Mouse (Mus musculus): ENCODE data around the gene Styx. TPM values are rescaled to one million over a fixed set of nuclear protein-coding genes. Genes with fewer than 3 reads are reported as not detected.

Styx gene
- polyA plus RNA-seq, 1 experiment: 19.3 TPM

DNA sequence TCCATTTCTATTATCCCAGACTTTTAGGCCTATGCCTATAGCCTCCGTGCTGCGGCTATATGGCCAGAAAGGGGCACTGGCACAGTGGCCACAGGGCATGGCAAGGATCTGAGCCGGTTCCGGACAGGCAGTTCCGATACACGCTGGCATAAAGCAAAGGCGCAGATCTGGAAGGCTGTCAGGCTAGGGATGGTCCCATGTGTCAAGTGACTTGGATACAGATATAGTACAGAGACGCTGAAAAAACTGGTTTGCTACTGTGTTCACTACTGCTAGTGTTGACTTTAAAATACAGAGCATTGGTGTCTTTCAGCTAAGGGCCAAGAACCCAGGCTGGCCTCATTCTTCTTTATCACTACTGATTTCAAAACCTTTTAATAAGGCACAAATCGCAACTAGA is 106.1 kb downstream of the Styx start:
- no peak for TF ChIP-seq CTCF (IDR thresholded peaks at IDR 0.05; ENCODE audit: extremely low read depth, insufficient read length, insufficient replicate concordance, low read depth, low read length)
- TF ChIP-seq POLR2A (IDR thresholded peaks at IDR 0.05; ENCODE audit: low read depth, low read length): no peak
- Histone ChIP-seq H3K27ac (ENCODE audit: insufficient read depth, low read depth, low read length) (no peak overlapping the region), H3K4me1 (ENCODE audit: control insufficient read depth, insufficient read depth, insufficient read length, low read length) (0 out of 2 replicates have a peak, but pooled peaks cover 3% of the 10 kb centered on the region), H3K27me3 (ENCODE audit: control insufficient read depth, insufficient read depth, low read length) (no peaks in the 10 kb centered on the region), H3K4me3 (ENCODE audit: low read depth, low read length) (no peak overlapping the region), H3K36me3 (ENCODE audit: control insufficient read depth, insufficient read depth, low read length) (no peaks in the 10 kb centered on the region)
- WGBS: 85% methylated on average over 9 of the region's 9 CpGs

DNA sequence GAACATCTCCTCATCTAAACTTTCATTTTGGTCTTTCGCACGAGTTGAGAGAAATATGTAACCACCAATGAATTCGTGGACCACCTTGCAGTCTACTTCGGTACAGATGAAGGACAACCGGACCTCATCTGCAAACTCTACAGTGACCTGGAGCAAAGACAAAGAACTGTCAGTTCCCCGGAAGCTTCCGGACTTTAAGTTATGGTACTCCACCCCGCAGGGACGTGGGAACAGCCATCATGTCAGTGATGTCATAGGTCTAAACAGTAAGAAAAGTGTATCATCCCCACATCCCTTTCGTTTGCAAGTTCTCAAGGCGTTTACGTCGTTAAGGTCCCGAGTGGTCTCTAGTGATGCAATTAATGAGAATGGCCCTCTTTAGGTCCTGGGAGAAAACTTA is 109.0 kb downstream of the Styx start:
- peaks cover 7% of the 10 kb centered on the region; the same call in 1 of the 2 replicates for H3K4me1 ChIP-seq (ENCODE audit: control insufficient read depth, insufficient read depth, insufficient read length, low read length)
- H3K4me3 ChIP-seq (ENCODE audit: low read depth, low read length): no peak overlapping the region
- TF ChIP-seq CTCF (IDR thresholded peaks at IDR 0.05; ENCODE audit: extremely low read depth, insufficient read length, insufficient replicate concordance, low read depth, low read length) (no peak), POLR2A (IDR thresholded peaks at IDR 0.05; ENCODE audit: low read depth, low read length) (no peak)
- no peaks in the 10 kb centered on the region for H3K27me3 ChIP-seq (ENCODE audit: control insufficient read depth, insufficient read depth, low read length)
- no peak overlapping the region for H3K27ac ChIP-seq (ENCODE audit: insufficient read depth, low read depth, low read length)
- H3K36me3 ChIP-seq (ENCODE audit: control insufficient read depth, insufficient read depth, low read length): no peaks in the 10 kb centered on the region
- 91% methylated on average over 14 of the region's 14 CpGs for WGBS

DNA sequence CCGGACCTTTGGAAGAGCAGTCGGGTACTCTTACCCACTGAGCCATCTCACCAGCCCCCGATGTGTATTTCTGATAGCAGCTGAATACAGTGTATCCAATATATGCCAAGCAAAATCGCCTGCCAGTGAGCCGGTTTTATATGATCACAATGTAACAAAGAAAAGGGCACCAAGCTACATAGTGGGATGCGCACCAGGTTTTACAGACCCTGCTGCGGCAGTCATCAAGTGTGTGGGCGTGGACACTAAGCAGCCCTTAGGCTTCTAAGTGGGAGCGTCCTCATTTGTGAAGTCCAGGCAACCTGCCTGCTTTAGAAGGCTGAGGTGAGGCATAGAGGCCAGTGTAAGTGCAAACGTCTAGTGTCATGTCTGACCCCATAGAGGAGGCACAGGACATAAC is 109.6 kb downstream of the Styx start:
- Histone ChIP-seq H3K4me3 (ENCODE audit: low read depth, low read length) (no peak overlapping the region), H3K27ac (ENCODE audit: insufficient read depth, low read depth, low read length) (no peak overlapping the region), H3K4me1 (ENCODE audit: control insufficient read depth, insufficient read depth, insufficient read length, low read length) (peaks cover 7% of the 10 kb centered on the region; the same call in 1 of the 2 replicates), H3K27me3 (ENCODE audit: control insufficient read depth, insufficient read depth, low read length) (no peaks in the 10 kb centered on the region), H3K36me3 (ENCODE audit: control insufficient read depth, insufficient read depth, low read length) (no peaks in the 10 kb centered on the region)
- no peak for TF ChIP-seq POLR2A (IDR thresholded peaks at IDR 0.05; ENCODE audit: low read depth, low read length)
- no peak for TF ChIP-seq CTCF (IDR thresholded peaks at IDR 0.05; ENCODE audit: extremely low read depth, insufficient read length, insufficient replicate concordance, low read depth, low read length)
- 89% methylated on average over 10 of the region's 10 CpGs for whole genome bisulfite sequencing

- H3K4me1 ChIP-seq (ENCODE audit: control insufficient read depth, insufficient read depth, insufficient read length, low read length): peaks cover 6% of the 10 kb centered on the region; the same call in 1 of the 2 replicates
- H3K36me3 ChIP-seq (ENCODE audit: control insufficient read depth, insufficient read depth, low read length): no peaks in the 10 kb centered on the region
- H3K4me3 ChIP-seq (ENCODE audit: low read depth, low read length): no peak overlapping the region
- no peak for TF ChIP-seq CTCF (IDR thresholded peaks at IDR 0.05; ENCODE audit: extremely low read depth, insufficient read length, insufficient replicate concordance, low read depth, low read length)
- no peak for TF ChIP-seq POLR2A (IDR thresholded peaks at IDR 0.05; ENCODE audit: low read depth, low read length)
- no peak overlapping the region for H3K27ac ChIP-seq (ENCODE audit: insufficient read depth, low read depth, low read length)
- no peaks in the 10 kb centered on the region for H3K27me3 ChIP-seq (ENCODE audit: control insufficient read depth, insufficient read depth, low read length)
- WGBS: 93% methylated on average over 6 of the region's 6 CpGs
Observed at GRCm38 (mm10) chr14:45461945-45462344, 111.1 kb downstream of the Styx start.

GRCm38 (mm10) chr14:45462374-45462773 is 111.5 kb downstream of the Styx start:
- no peak overlapping the region for H3K27ac ChIP-seq (ENCODE audit: insufficient read depth, low read depth, low read length)
- H3K4me1 ChIP-seq (ENCODE audit: control insufficient read depth, insufficient read depth, insufficient read length, low read length): peaks cover 5% of the 10 kb centered on the region; the same call in 1 of the 2 replicates
- 82% methylated on average over 6 of the region's 6 CpGs for whole genome bisulfite sequencing
- no peaks in the 10 kb centered on the region for H3K27me3 ChIP-seq (ENCODE audit: control insufficient read depth, insufficient read depth, low read length)
- TF ChIP-seq POLR2A (IDR thresholded peaks at IDR 0.05; ENCODE audit: low read depth, low read length) (no peak), CTCF (IDR thresholded peaks at IDR 0.05; ENCODE audit: extremely low read depth, insufficient read length, insufficient replicate concordance, low read depth, low read length) (no peak)
- no peaks in the 10 kb centered on the region for H3K36me3 ChIP-seq (ENCODE audit: control insufficient read depth, insufficient read depth, low read length)
- H3K4me3 ChIP-seq (ENCODE audit: low read depth, low read length): no peak overlapping the region

- Histone ChIP-seq H3K4me3 (ENCODE audit: low read depth, low read length) (no peak overlapping the region), H3K27ac (ENCODE audit: insufficient read depth, low read depth, low read length) (no peak overlapping the region), H3K4me1 (ENCODE audit: control insufficient read depth, insufficient read depth, insufficient read length, low read length) (peaks cover 5% of the 10 kb centered on the region; the same call in 1 of the 2 replicates), H3K27me3 (ENCODE audit: control insufficient read depth, insufficient read depth, low read length) (no peaks in the 10 kb centered on the region), H3K36me3 (ENCODE audit: control insufficient read depth, insufficient read depth, low read length) (no peaks in the 10 kb centered on the region)
- WGBS: 87% methylated on average over 10 of the region's 10 CpGs
- no peak for TF ChIP-seq CTCF (IDR thresholded peaks at IDR 0.05; ENCODE audit: extremely low read depth, insufficient read length, insufficient replicate concordance, low read depth, low read length)
Observed at GRCm38 (mm10) chr14:45462875-45463475, 112.1 kb downstream of the Styx start.

- Histone ChIP-seq H3K4me1 (ENCODE audit: control insufficient read depth, insufficient read depth, insufficient read length, low read length) (peaks cover 5% of the 10 kb centered on the region; the same call in 1 of the 2 replicates), H3K4me3 (ENCODE audit: low read depth, low read length) (no peak overlapping the region), H3K27me3 (ENCODE audit: control insufficient read depth, insufficient read depth, low read length) (no peaks in the 10 kb centered on the region), H3K27ac (ENCODE audit: insufficient read depth, low read depth, low read length) (0 out of 2 replicates have a peak overlapping the region, but pooled peaks have one; percentile 12), H3K36me3 (ENCODE audit: control insufficient read depth, insufficient read depth, low read length) (no peaks in the 10 kb centered on the region)
- TF ChIP-seq POLR2A (IDR thresholded peaks at IDR 0.05; ENCODE audit: low read depth, low read length) (no peak), CTCF (IDR thresholded peaks at IDR 0.05; ENCODE audit: extremely low read depth, insufficient read length, insufficient replicate concordance, low read depth, low read length) (no peak)
- 25% methylated on average over 10 of the region's 10 CpGs for WGBS
Observed at GRCm38 (mm10) chr14:45463599-45463998, 112.7 kb downstream of the Styx start.
